Mouse (Mus musculus) heart, embryonic 14.5 days (tissue): ENCODE data around the gene Pipox. TPM values are rescaled to one million over a fixed set of nuclear protein-coding genes. Genes with fewer than 3 reads are reported as not detected.

Experiments
- ATAC-seq: fragments of 200-750 bp; cut with Nextera tagmentation; 2 replicates; pipeline ENCODE4 v1.8.0; 2017; ENCODE audit warnings: low read depth, moderate TSS enrichment; ENCODE audit not compliant: insufficient number of reproducible peaks, insufficient read depth, low FRiP score
- H3K27ac ChIP-seq, 2 experiments: fragments of 200-500 bp in 1 of 2; fragments of 300-500 bp in 1 of 2; sonication (generic) in 1 of 2; replicated peaks in 1 of 2; 2 replicates each; pipeline ENCODE4 v1.5.1; 2012 to 2014; ENCODE audit warnings: low read depth in 2 of 2, low read length in 2 of 2, control low read depth in 1 of 2, mild to moderate bottlenecking in 1 of 2, mixed read lengths in 1 of 2; ENCODE audit not compliant: control insufficient read depth in 1 of 2, insufficient read depth in 1 of 2
- H3K27me3 ChIP-seq: fragments of 300-500 bp; sonication (generic); 2 replicates; pipeline ENCODE4 v1.6.1; 2014; ENCODE audit warnings: mild to moderate bottlenecking, low read length, control low read depth; ENCODE audit not compliant: control insufficient read depth, insufficient read depth
- H3K36me3 ChIP-seq: fragments of 300-500 bp; sonication (generic); 2 replicates; pipeline ENCODE4 v1.6.1; 2014; ENCODE audit warnings: mild to moderate bottlenecking, control low read depth, low read length, mixed read lengths; ENCODE audit not compliant: control insufficient read depth, insufficient read depth
- H3K4me1 ChIP-seq, 2 experiments: fragments of 200-500 bp in 1 of 2; fragments of 300-500 bp in 1 of 2; sonication (generic) in 1 of 2; 2 replicates each; pipeline ENCODE4 v1.6.1; 2012 to 2014; ENCODE audit warnings: low read length in 2 of 2, control low read depth in 1 of 2, mixed read lengths in 1 of 2; ENCODE audit not compliant: control insufficient read depth in 2 of 2, insufficient read depth in 2 of 2
- H3K4me2 ChIP-seq: fragments of 300-500 bp; sonication (generic); 2 replicates; pipeline ENCODE4 v1.6.1; 2014; ENCODE audit warnings: mild to moderate bottlenecking, low read length
- H3K4me3 ChIP-seq, 2 experiments: fragments of 200-500 bp in 1 of 2; fragments of 300-500 bp in 1 of 2; sonication (generic) in 1 of 2; 2 replicates each; pipeline ENCODE4 v1.5.1; 2012 to 2014; ENCODE audit warnings: low read length in 2 of 2, mild to moderate bottlenecking in 2 of 2, control low read depth in 1 of 2, low read depth in 1 of 2, moderate library complexity in 1 of 2; ENCODE audit not compliant: control insufficient read depth in 1 of 2, insufficient read depth in 1 of 2
- H3K9ac ChIP-seq: fragments of 300-500 bp; sonication (generic); 2 replicates; pipeline ENCODE4 v1.6.1; 2014; ENCODE audit warnings: mild to moderate bottlenecking, low read length
- H3K9me3 ChIP-seq: fragments of 300-500 bp; sonication (generic); 2 replicates; pipeline ENCODE4 v1.6.1; 2016; ENCODE audit warnings: low read length, control low read depth; ENCODE audit not compliant: control insufficient read depth
- WGBS: fragments of 180-500 bp; shearing (Covaris S2); extraction: QIAGEN DNeasy Blood & Tissue Kit; methylation state at CpG from one replicate; pipeline ENCODE4 v1.1.7; 2014; 5-methylcytosine and 5-hydroxymethylcytosine counted together
- polyA plus RNA-seq: library from polyadenylated mRNA; unstranded; fragments of >200 nt; fragmentation: Nextera tagmentation; extraction: Ambion mirVana; gene quantifications from 2 replicates; pipeline ENCODE4 v1.2.1, GENCODE M21; 2014

Gene Pipox
- polyA plus RNA-seq, 1 experiment from 2014 or later, result 3.8 TPM

DNA sequence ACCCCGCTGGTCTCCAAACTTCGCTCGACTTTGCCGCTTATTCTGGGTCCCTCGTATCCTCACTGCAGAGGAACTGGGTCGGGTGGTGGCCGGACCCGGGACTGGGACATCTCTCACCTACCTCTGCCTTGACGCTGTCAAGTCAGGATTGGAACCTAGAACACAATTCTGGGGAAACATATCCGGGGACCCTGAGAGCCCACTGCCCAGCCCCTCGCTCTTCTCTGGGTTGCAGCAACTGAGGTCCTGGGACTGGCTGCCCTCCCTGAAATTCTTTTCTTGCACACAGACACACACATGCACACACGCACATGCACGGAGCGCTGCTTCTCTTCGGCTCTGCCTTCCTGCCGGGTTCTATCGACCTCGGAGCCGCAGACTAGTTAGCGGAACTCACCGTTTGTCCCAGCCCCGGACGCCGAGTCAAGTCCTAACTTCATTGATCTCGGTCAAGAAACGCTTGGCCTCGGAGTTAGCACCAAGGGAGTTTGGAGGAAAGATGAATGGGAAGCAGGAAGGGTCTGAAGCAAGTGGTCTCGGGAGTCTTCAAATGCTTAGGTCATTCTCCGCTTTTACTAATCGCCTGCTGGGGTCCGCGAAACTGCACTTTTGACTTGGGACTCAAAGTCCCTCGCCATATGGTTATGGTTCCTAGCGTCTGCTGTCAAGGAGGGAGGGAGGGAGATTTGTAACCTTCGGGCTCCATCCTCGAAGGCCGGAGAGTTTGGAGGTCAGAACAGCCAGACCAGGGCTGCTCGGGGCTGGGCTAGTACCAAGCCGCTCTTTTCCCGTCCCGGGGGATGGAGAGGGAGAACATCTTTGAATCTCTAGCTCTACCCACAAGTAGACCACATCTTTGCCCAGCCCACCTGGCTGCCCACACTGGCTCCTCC, 37.9 kb upstream of the Pipox start:
- H3K27me3 ChIP-seq, result peaks cover 76% of the 10 kb centered on the region
- H3K9me3 ChIP-seq, result no peaks in the 10 kb centered on the region
- 2% methylated on average over 41 of the region's 41 CpGs for WGBS
- H3K27ac ChIP-seq, result no peak overlapping the region
- H3K4me1 ChIP-seq, result peaks cover 0 to 11% of the 10 kb centered on the region in 2 experiments; a peak in 3 of 4 replicates
- no peak for ATAC-seq
- peak overlapping the region; percentile 30 to 48; a peak in 3 of 4 replicates for H3K4me3 ChIP-seq
- no peak overlapping the region for H3K9ac ChIP-seq
- no peaks in the 10 kb centered on the region for H3K36me3 ChIP-seq
- peak overlapping the region; percentile 92 for H3K4me2 ChIP-seq

DNA sequence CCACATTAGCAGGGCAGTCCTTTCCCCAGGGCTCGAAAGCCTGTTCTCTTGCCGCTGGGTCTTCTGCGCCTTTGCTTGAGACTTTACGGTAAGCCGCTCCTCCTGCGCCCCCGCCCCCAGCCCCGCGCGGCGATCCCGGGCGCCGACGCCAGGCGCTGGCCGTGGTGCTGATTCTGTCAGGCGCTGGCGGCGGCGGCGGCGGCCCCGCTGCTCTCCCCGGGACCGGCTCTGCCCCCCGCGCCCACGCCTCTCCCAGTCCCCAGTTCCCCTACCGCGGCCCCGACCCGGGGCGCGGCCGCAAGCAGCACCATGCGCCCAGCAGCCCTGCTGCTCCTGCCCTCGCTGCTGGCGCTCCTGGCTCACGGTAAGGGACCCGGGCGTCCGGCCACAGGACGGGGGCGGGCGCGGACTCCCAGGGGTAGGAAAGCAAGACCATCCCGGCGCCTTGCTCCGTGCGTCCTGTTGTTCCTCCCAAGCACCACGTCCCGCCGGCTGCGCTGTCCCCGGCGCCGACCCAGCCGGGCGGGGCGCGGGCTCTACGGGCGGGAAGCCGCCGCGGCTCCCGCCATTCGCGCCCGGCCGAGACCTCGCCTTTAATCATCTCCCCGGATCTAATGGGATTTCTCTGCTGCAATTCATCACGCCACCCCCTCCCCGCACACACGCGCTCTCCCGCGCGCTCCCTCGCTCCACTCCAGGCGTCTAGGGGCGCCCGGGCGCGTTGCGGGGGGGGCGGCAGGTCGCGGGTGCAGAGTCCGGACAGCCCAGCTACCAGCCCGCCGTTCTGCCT, 37.0 kb upstream of the Pipox start, which contains the start of gene Sez6:
TSS of gene Sez6 (plus strand) at position 50 of the 790 bp plus-strand sequence.
- H3K27ac ChIP-seq, result no peak within 1 kb of the TSS
- no peaks in the 10 kb centered on the region for H3K36me3 ChIP-seq
- under 1% methylated on average over 88 of the region's 94 CpGs for WGBS
- peaks cover 0 to 11% of the 10 kb centered on the region in 2 experiments; a peak in 3 of 4 replicates for H3K4me1 ChIP-seq
- H3K4me3 ChIP-seq, result peak within 1 kb of the TSS; percentile 30 to 48
- H3K27me3 ChIP-seq, result peaks cover 72% of the 10 kb centered on the region
- peak; percentile 59; the same call in 1 of the 2 replicates for ATAC-seq
- no peak within 1 kb of the TSS for H3K9ac ChIP-seq
- H3K4me2 ChIP-seq, result peak within 1 kb of the TSS; percentile 92
- H3K9me3 ChIP-seq, result no peaks in the 10 kb centered on the region

DNA sequence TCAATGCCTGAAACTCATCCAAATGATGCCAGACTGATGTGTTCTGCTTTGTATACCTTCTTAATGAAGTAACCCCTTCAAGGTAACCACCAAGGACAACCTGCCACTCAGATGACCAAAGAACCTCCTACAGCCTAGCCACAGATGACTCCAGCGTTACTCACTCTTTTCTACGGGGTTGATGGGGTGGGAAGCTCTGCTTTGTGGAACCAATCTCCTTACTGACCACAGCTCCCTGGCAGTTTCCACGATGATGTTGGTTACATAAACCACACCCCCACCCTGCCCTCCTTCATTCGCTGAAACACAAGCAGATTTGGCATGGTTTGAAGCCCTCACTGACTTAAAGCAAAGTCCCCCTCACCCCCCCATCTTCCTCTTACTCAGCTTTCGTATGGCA, 33.9 kb upstream of the Pipox start:
- no peak overlapping the region for H3K4me3 ChIP-seq
- 59% methylated on average over 5 of the region's 5 CpGs for WGBS
- H3K4me1 ChIP-seq, result peaks cover 0 to 11% of the 10 kb centered on the region in 2 experiments; a peak in 3 of 4 replicates
- no peak overlapping the region for H3K4me2 ChIP-seq
- ATAC-seq, result no peak
- H3K36me3 ChIP-seq, result no peaks in the 10 kb centered on the region
- peaks cover 45% of the 10 kb centered on the region for H3K27me3 ChIP-seq
- no peak overlapping the region for H3K27ac ChIP-seq
- no peak overlapping the region for H3K9ac ChIP-seq
- no peaks in the 10 kb centered on the region for H3K9me3 ChIP-seq

GRCm38 (mm10) chr11:77926666-77927065, 32.8 kb upstream of the Pipox start:
- no peaks in the 10 kb centered on the region for H3K9me3 ChIP-seq
- H3K4me3 ChIP-seq, result no peak overlapping the region
- no peak overlapping the region for H3K27ac ChIP-seq
- 22% methylated on average over 9 of the region's 9 CpGs for WGBS
- H3K36me3 ChIP-seq, result no peaks in the 10 kb centered on the region
- H3K27me3 ChIP-seq, result peaks cover 34% of the 10 kb centered on the region
- peaks cover 0 to 9% of the 10 kb centered on the region in 2 experiments; a peak in 3 of 4 replicates for H3K4me1 ChIP-seq
- H3K4me2 ChIP-seq, result no peak overlapping the region
- H3K9ac ChIP-seq, result no peak overlapping the region
- ATAC-seq, result no peak

DNA sequence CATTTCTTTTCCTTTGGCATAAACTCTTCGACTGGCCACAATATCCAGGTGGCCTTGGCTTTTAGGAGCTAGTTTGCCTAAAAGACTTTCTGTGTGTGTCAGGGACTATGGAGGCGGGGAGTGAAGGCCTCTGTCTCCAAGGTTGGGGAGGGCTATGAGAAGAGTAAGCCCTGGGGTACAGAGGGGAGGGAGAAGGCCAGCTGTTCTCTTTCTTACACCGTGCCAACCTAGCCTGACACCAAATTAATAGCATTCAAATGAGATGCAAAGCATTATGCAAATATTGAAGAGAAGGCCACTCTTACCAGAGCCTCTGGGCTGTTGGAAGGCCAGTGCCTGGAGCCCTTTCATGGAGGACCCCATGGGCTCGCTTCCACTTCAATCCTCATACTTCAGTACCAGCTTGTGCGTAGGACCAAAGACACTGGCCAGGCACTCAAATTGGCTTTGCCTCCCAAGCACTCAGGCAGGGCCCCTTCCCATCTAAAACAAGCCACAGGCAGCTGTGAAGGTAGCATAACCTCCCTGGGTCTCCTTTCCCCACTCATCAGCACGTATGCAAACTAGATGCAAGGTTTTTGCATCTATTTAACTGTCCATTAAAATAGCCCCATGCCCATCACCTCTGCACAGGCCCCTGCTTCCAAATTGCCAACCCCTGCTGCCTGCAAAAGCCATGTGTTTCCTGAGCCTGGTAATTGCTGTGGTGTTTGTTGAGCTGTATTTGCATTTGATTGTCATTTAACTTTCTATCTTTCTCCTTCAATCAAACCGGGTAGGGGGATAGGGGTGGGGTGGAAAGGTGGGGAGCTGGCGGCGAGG, 32.2 kb upstream of the Pipox start:
- peaks cover 28% of the 10 kb centered on the region for H3K27me3 ChIP-seq
- no peak overlapping the region for H3K9ac ChIP-seq
- H3K9me3 ChIP-seq, result no peaks in the 10 kb centered on the region
- ATAC-seq, result no peak
- 43% methylated on average over 9 of the region's 9 CpGs for WGBS
- H3K4me3 ChIP-seq, result no peak overlapping the region
- H3K27ac ChIP-seq, result no peak overlapping the region
- no peak overlapping the region for H3K4me2 ChIP-seq
- no peaks in the 10 kb centered on the region for H3K36me3 ChIP-seq
- peaks cover 0 to 3% of the 10 kb centered on the region in 2 experiments; a peak in 3 of 4 replicates for H3K4me1 ChIP-seq

- Histone ChIP-seq H3K36me3 (no peaks in the 10 kb centered on the region), H3K4me2 (no peak overlapping the region), H3K4me3 (no peak overlapping the region), H3K9ac (no peak overlapping the region), H3K27me3 (peaks cover 9% of the 10 kb centered on the region; the same call in 1 of the 2 replicates), H3K9me3 (no peaks in the 10 kb centered on the region), H3K27ac (no peak overlapping the region), H3K4me1 (no peaks in the 10 kb centered on the region)
- no peak for ATAC-seq
- 70% methylated on average over 4 of the region's 4 CpGs for WGBS
Measured at GRCm38 (mm10) chr11:77923285-77923684, 29.4 kb upstream of the Pipox start.

DNA sequence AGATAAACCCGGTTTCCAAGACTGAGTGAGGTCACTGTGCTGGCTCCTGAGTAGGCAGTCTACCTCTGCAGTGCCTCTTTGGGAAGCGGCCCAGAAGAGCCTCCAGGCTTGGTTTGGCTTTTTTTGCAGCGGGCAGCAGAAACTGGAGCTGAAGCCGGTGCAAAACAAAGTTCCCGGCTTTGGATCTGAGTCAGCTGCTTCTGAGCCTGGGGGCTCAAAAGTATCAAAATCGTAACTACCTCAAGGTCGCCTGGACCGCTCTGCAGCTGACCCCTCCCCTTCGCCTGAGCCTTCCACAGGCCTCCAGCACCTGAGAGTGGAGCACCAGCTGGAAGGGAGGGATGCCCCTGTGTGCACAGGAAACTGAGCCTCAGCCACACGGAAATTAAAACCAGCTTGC, 23.3 kb upstream of the Pipox start:
- Histone ChIP-seq H3K9me3 (no peaks in the 10 kb centered on the region), H3K36me3 (no peaks in the 10 kb centered on the region), H3K4me2 (no peak overlapping the region), H3K4me1 (peaks cover 7% of the 10 kb centered on the region in 2 experiments; a peak in 3 of 4 replicates), H3K27me3 (peaks cover 42% of the 10 kb centered on the region), H3K27ac (no peak overlapping the region), H3K9ac (no peak overlapping the region), H3K4me3 (no peak overlapping the region)
- no peak for ATAC-seq
- 38% methylated on average over 10 of the region's 10 CpGs for WGBS
